Mouse (Mus musculus): ENCODE results near the gene Prkcq.

Prkcq gene

GRCm38 (mm10) chr2:11171754-11172501, at the start of gene Prkcq:
Prkcq (plus strand) TSS chr2:11172108.
- in situ Hi-C loops (cut with MboI, MseI): loop anchor here in 1 of 2 experiments (10.0 kb wide), 1 partner anchor 1087 kb away; the partner anchor contains the start of genes Atp5c1 and Kin

GRCm38 (mm10) chr2:11130881-11131280, 41.0 kb upstream of the Prkcq start:
- in situ Hi-C loops (cut with MboI, MseI): no loop called here

GRCm38 (mm10) chr2:11135718-11136117, 36.2 kb upstream of the Prkcq start:
- in situ Hi-C loops (cut with MboI, MseI): no loop called here

DNA sequence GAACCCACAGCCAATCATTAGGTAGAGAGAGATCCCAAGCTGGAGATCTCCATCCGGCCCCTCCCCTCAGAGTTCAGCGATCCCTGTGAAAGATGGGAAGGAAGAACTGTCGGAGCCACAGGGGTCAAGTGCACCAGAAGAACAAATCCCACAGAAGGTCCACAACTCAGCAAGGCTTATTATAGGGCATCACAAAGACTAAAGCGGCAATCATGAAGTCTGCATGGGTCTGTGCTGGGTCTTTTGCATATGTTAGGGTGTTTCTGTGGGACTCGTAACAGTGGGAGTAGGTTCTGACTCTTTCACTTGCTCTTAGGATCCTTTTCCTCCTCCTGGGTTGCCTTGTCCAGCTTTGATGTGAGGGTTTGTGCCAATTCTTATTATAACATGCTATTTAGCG, 33.8 kb upstream of the Prkcq start:
- in situ Hi-C loops (cut with MboI, MseI): no loop called here

DNA sequence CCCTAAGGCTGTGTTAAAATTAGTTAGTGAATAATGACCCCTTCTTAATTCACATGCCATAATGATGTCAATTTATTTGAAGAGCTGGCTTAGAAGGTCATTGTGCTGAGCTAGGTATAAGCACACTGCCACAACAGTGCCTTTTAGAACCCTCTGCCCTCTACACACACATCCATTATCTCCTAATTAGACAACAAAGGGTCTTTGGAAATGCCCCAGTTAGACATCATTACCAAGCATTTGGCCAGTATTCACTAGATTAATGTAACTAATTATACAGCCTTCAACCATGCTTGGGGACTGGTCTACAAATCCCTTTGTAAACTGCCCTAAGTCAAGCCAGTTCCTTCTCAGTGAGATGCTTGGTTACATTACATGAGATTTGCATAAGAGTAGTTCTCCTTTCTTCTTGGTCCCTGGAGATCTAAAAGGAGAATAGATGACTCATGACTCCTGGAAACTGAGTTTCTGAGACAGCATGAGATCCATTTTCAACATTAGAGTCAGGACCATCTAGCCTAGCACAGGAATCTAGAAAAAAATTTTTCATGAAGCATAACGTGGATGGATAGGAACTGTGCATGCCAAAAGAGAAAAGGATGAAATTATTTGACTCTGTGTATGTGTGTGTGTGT, 32.3 kb upstream of the Prkcq start:
- in situ Hi-C loops (cut with MboI, MseI): no loop called here

DNA sequence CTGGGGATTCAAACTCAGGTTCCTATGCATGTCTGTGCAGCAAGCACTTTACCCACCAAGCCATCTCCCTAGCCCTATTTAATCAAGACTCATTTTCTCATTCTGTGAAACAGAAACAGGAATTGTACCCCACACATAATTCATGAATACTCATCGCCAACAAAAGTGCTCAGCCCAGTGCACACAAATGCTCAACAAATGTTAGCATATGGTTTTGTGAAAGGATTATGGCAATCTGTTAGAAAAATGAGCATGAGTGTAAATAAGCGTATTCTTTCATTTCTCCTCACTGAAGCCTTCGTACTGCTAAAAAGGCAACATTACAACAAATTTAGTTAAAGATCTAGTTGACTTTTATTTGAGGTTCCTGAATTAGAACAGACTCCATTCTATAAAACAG, 31.5 kb upstream of the Prkcq start:
- in situ Hi-C loops (cut with MboI, MseI): no loop called here

- in situ Hi-C loops (cut with MboI, MseI): no loop called here
Measured at GRCm38 (mm10) chr2:11149091-11149490, 22.8 kb upstream of the Prkcq start.

DNA sequence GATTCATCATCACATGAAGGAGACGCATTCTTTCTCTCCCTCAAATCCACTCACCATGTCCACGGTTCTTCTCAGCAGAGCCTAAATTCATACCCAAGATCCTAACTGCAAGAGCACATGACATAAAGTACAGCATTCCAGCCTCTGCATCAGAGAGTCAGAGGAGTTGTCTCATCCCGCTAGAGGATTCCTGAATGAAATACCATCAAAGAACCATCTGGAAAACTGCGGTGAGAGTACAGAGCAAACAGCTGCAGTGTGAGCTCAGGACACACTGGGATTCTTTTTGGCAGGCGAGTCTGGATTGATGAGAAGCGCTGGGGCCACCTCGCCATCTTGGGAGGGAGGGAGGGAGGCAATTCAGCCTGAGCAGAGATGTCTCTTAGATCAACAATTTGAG, 20.9 kb upstream of the Prkcq start:
- in situ Hi-C loops (cut with MboI, MseI): loop anchor here in 1 of 2 experiments (10.0 kb wide), 1 partner anchor 484 kb away; no protein-coding TSS in a partner anchor

GRCm38 (mm10) chr2:11151655-11152323, 20.1 kb upstream of the Prkcq start:
- in situ Hi-C loops (cut with MboI, MseI): loop anchor here in 1 of 2 experiments (10.0 kb wide), 1 partner anchor 483 kb away; no protein-coding TSS in a partner anchor

DNA sequence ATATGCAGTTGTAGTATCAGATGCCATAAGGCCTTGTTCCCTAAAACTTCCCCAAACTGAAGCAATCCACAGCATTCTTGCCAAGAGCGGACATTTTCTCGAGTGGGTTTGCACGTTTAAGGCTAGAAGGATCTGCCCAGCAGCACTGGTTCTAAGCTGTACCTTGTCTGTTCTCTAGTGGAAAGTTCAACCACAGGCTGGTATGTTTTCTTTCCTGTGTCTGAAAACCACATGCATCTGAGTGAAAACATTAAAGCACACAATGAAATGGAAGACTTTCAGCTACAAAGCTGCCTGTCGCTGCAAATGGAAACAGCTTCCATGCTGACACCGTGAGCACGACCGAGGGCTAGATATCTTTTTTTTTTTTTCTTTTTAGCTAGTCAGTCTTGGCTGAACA, 12.3 kb upstream of the Prkcq start:
- in situ Hi-C loops (cut with MboI, MseI): loop anchor here in 1 of 2 experiments (5.0 to 10.0 kb wide), 5 partner anchors 38 to 475 kb away; no protein-coding TSS in a partner anchor

- in situ Hi-C loops (cut with MboI, MseI): loop anchor here in 1 of 2 experiments (5.0 to 10.0 kb wide), 4 partner anchors 37 to 344 kb away; no protein-coding TSS in a partner anchor
Measured at GRCm38 (mm10) chr2:11160696-11161095, 11.2 kb upstream of the Prkcq start.

GRCm38 (mm10) chr2:11161336-11161735, 10.6 kb upstream of the Prkcq start:
- in situ Hi-C loops (cut with MboI, MseI): loop anchor here in 1 of 2 experiments (5.0 to 10.0 kb wide), 4 partner anchors 36 to 343 kb away; no protein-coding TSS in a partner anchor

GRCm38 (mm10) chr2:11162701-11163100, 9.2 kb upstream of the Prkcq start:
- in situ Hi-C loops (cut with MboI, MseI): loop anchor here in 1 of 2 experiments (5.0 to 10.0 kb wide), 4 partner anchors 35 to 342 kb away; no protein-coding TSS in a partner anchor

- in situ Hi-C loops (cut with MboI, MseI): loop anchor here in 1 of 2 experiments (5.0 to 10.0 kb wide), 4 partner anchors 33 to 341 kb away; no protein-coding TSS in a partner anchor
Measured at GRCm38 (mm10) chr2:11164170-11164569, 7.7 kb upstream of the Prkcq start.

DNA sequence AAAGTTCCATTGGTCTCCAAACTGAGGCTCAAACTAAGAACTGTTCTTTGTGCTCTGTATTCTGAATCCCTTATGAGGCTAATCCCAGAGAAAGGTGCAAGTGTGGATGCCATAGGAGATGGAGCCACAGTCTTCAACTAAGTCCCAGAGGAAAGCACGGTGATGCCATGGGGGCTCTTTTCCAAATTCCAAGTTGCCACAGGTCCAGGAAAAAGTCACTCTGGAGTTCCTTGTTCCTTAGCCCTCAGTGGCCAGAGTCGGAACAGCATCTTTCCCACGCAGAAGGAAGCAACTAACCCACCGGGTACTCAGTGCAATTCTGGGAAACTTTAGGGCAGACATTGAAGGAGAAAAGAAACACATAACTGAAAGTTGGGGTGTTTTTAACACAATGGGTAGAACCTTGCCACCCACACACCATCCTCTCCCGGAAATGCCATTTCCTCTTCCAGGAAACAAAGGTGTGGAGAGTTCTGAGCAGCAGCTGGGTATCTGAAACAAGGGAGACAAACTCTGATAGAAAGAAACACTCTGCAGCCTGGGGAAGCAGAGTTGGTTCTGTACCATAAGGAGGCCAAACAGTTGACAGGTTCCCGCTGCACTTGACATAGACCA, 2.1 kb upstream of the Prkcq start:
- in situ Hi-C loops (cut with MboI, MseI): loop anchor here (10.0 kb wide), 4 partner anchors 55 to 1085 kb away; partner anchors contain the start of genes Atp5c1 (in 1 of the 2) and Kin (in 1 of the 2)

GRCm38 (mm10) chr2:11172831-11173414, 1.0 kb downstream of the Prkcq start:
- in situ Hi-C loops (cut with MboI, MseI): loop anchor here in 1 of 2 experiments (10.0 kb wide), 1 partner anchor 1088 kb away; the partner anchor contains the start of genes Atp5c1 and Kin

GRCm38 (mm10) chr2:11173521-11173920, 1.6 kb downstream of the Prkcq start:
- in situ Hi-C loops (cut with MboI, MseI): loop anchor here in 1 of 2 experiments (10.0 kb wide), 1 partner anchor 1089 kb away; the partner anchor contains the start of genes Atp5c1 and Kin

DNA sequence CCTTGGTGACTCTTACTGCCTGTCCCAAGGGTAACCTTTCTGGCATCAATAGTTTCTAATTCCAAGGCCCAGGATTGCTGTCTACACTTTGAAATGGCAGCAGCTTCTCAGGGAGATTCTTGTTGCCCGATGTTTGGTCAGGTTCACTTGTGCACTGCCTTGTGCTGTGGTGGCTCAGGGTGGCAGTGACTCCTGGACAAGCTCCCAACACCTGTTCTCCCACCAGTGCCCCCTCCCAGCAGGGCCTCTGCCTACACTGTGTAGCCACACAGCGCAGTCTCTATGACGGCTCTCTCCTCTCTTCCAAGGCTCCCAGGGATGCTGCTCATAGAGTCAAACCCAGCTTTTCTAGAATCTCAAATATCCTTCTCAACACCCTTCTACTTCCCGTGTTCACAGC, 2.2 kb downstream of the Prkcq start:
- in situ Hi-C loops (cut with MboI, MseI): loop anchor here in 1 of 2 experiments (10.0 kb wide), 1 partner anchor 1089 kb away; the partner anchor contains the start of genes Atp5c1 and Kin

- in situ Hi-C loops (cut with MboI, MseI): loop anchor here in 1 of 2 experiments (5.0 to 10.0 kb wide), 3 partner anchors 66 to 1093 kb away; partner anchors contain the start of genes Atp5c1 and Kin
Measured at GRCm38 (mm10) chr2:11177880-11178279, 6.0 kb downstream of the Prkcq start.

DNA sequence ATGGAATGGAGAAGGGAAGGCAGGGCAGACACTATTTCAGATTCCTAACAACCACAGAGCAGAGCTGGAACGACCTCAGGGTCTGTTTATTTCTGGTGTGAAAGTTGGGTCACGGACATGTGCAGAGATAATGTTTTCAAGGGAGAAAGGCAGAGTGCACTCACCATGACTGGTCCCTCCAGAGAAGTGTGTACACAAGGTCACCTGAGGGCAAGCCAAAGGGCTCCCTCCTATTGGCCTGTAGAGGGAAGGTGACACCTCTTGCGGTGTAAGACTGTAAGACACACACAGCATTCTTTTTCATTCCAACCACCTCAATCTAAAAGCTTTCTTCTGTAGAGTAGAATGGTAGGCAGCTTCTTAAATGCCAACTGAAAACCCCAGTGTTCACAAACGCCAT, 9.6 kb downstream of the Prkcq start:
- in situ Hi-C loops (cut with MboI, MseI): no loop called here

Data from T-helper 17 cell (primary cell).